Mouse (Mus musculus): ENCODE results near the gene Xdh. TPM values are rescaled to one million over a fixed set of nuclear protein-coding genes. Genes with fewer than 3 reads are reported as not detected.
A peak's percentile ranks its signal among the peaks of the same experiment; 100 is the strongest.
"Not testable (repeated sequence)": the region's sequence is repeated elsewhere in the genome, so short reads cannot be mapped to it uniquely, and the experiment has no call there.

The Xdh gene
- total RNA-seq, 2 experiments from 2014 or later, result 40.6 to 66.0 TPM

DNA sequence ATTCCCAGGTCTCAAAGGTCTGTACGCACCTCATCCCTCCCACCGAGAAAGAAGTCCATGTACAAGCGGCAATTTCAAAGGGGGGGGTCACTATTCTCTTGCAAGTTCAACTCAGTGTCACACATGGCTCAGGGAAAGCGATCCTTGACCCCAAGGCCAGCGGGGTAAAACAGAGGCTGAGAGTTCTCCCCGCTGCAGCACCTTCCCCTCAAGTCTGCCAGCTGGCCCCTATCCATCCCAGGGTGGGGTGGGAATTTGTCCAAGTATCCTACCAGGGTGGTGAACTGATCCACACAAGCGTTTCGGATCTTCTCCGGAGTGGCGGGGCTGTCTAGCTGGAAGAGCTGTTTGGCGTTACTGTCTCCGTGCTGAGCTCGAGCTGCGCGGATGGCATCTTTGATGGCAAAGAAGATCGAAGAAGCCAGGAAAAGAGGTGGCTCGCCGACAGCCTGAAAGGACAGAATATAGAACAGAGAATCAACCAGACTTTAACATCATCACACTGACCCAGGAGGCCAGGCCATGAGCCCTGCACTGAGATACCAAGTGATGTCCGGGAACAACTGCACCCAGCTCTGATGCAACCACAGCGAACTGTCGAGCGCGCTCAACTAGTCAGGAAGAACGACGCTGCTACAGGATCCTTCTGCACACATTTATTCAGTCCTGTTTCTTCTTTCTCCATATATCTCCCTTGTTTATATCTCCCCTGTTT is 63.8 kb downstream of the Xdh start:
- intact Hi-C loops (cut with DNase I), result loop anchor here (1.0 to 10.0 kb wide), 2 partner anchors 138 to 1031 kb away; no protein-coding TSS in a partner anchor
- DNase-seq, result no peak

DNA sequence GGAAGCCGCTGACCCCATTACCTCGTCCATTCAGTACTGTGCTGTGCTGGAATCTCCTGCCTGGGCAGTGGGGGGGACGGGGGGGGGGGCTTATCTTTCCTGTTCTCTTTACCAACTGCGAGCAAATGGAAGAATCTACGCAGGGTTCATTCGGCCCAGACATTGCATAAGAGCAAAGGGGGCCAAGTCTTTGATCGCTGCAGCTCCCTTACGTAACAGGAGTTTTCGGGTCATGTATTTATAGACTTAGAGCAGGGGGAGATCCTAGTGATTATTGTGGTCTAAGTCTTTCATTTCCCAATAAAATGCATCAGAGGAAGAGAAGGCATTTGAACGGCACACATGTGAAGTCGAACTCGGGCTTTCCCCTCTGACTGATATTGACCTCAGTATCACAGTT is 66.7 kb downstream of the Xdh start:
- intact Hi-C loops (cut with DNase I), result loop anchor here (2.0 to 10.0 kb wide), 3 partner anchors 139 to 1029 kb away; no protein-coding TSS in a partner anchor
- no peak for DNase-seq

DNA sequence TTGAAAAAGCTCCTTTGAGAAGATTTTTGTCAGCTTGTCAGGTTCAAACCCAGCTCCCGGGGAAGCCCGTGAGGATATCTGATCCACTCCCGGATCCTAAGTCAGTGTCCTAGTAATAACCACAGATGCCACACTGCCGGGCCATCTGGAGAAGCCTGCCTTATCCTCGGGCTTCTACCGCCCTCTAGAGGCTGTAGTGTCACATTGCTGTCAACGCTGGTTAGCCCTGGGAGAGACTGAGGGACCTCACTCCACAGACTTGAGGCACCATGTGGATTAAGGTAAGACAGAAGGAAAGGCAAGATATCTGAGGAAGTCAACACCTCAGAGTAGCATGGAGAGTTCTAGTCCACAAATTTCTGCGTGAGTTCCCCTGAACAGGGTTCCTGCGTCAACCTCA is 67.8 kb downstream of the Xdh start:
- intact Hi-C loops (cut with DNase I), result loop anchor here (1.0 to 10.0 kb wide), 6 partner anchors 78 to 1027 kb away; partner anchors contain the start of gene Ehd3
- DNase-seq, result peak; percentile 74 to 85

DNA sequence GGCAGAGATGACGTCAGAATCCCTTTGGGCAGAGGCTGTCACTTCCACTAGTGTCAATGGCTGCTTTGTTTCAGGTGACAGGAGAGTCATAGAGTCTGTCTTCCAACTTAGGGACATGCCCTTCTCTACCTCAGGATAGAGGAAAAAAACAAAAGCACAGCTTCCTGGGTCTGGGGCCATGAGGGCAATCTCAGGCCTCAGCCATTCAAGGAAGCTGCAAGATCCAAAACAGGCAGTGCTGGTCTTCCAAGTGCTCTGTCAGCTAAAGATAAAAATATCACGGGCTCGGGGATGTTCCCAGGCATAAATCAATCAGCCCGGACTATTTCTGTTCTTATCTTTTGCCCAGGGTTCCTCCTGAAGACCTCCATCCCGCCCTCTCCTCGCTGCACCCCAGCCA is 68.7 kb downstream of the Xdh start:
- intact Hi-C loops (cut with DNase I), result loop anchor here (10.0 kb wide), 1 partner anchor 1026 kb away; no protein-coding TSS in a partner anchor
- no peak for DNase-seq

DNA sequence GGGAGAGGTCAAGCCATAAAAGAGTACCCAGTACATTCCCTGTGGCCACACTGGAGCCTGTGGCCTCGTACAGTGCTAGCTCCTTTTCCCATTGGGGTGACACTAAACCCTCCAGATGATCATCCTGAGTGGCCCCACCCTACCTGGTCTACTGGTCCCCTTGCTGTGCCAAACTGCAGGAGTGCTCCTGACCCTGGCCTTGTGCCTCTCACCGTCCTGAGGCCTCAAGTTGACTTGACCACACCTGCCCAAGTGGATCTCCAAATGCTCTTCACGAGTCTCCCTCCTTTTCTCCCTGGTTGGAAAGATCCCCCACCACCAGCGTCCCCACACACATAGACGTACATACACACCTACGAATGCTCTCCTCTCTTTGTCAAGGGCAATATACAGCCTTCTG is 69.7 kb downstream of the Xdh start:
- DNase-seq, result no peak
- intact Hi-C loops (cut with DNase I), result loop anchor here (10.0 kb wide), 1 partner anchor 1025 kb away; no protein-coding TSS in a partner anchor

DNA sequence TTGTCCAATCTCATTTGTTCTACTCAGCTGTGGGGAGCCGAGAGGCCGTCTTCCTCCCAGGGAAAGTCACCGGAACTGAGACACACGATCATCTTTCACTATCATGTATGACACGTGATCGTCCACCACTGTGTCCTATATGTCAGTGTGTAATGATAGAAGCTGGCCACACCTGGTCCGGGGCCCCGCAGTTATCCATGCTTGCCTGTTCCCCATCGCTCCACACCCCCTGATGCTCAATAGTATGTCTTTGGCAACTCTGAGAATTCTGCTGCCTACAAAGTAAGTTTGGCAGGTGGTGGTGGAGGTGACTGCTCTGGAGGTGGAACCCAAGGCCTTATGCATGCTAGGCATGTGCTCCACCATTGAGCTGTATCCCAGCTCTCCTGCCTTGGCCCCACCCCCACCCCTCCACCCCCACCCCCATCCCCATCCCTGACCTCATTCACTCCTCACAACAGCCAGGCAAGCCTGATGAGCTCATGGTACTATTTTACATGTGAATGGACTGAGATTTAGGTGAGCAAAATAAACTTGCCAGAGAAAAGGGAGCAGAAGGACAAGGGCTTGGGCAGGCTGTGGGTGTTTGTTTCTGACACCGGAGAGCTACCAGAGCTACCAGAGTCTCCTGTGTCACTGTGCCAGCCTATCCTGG is 70.6 kb downstream of the Xdh start:
- DNase-seq, result no peak
- intact Hi-C loops (cut with DNase I), result no loop called here

DNA sequence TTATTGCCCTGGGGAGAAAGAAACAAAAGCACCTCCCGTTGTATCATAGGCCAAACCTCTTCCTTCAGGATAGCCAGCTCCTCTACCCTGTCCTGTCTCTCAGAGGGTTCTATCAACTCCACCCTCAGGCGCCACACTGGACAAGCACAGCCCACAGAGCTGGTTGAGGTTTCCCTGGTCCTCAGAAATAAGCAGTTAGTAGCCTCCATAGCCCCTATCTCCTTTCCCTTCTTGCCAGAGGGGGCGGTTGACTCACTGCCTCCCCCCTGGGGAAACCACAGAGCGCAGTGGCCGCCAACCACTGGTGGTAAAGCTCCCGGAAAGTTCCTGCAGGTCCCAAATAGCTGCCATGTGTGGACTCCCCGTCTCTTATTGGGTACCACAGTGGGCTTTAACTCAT is 74.3 kb downstream of the Xdh start:
- intact Hi-C loops (cut with DNase I), result no loop called here
- DNase-seq, result no peak

DNA sequence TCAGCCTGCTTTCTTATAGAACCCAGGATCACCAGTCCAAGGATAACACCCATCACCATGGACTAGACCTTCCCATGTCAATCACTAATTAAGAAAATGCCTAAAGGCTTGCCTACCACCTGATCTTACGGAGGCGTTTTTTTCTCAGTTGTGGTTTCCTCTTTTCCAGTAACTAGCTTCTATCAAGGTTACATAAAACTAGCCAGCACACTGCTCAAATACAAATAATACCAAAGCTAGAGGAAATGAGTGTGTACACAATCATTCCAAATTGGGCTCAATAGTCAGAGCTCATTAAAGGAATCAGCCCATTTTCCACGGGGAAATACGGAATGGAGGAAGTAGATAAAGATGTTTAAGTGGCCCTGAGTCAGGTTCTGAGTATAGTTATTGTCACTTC is 74.7 kb downstream of the Xdh start:
- DNase-seq, result no peak
- intact Hi-C loops (cut with DNase I), result no loop called here

DNA sequence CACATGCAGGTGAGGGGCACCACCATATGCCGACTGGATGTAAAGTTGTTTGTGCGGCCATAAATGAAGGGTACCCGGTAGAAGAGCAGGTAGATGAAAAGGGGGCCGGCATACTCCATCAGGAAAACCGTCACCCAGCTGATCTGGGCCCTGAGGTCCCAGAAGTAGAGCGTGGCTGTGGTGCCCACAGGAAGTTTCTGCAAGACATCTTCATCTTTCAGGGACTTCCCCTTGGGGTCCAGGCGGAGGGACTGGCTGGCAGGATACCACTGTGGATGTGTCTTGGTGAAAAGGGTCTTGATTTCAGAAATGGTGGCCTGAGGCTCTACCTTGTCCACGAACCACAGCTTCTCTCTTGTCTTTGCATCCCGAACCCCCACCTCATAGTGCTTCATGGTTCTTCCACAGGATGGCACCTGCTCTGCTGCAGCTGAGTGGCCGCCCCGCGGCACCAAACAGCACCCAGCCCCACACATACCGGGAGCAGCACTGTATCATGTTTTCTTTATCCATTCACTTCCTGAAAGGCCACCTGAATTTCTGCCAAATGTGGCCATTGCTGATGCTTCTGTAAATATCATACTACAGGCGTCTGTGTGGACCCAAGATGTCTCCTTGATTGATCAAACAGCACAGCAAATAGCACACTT is 78.9 kb downstream of the Xdh start:
- intact Hi-C loops (cut with DNase I), result no loop called here
- no peak for DNase-seq

DNA sequence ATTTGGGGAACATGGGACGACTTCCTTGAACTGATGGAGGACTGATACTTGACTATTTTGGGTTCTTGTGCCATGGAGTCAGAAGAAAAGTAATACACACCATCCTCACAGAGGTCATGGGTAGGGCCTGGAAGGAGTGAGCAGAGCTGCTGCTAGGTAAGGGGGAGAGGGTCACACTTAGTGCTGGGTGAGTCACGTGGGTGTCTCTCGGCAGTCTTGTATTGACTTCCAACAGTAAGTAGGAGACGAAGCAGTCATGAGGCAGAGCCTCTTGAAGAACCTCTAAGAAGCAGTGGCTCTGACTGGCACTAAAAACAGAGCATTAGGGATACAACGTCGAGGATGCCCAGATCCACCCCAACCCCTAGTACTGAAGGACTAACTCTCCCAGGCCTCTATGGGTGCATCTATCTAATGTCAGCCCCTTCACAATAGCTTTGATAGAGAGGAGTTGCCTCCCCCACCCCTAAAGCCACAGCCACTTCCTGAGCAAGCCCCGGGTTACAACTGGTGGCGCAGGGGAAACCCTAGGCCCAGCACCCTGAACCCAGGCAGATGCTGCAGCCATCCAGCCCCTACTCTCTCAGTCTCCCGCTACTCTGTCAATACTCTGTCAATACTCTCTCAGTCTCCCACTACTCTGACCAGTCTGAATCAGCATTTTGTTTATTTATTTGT is 80.8 kb downstream of the Xdh start:
- intact Hi-C loops (cut with DNase I), result no loop called here
- no peak for DNase-seq

DNA sequence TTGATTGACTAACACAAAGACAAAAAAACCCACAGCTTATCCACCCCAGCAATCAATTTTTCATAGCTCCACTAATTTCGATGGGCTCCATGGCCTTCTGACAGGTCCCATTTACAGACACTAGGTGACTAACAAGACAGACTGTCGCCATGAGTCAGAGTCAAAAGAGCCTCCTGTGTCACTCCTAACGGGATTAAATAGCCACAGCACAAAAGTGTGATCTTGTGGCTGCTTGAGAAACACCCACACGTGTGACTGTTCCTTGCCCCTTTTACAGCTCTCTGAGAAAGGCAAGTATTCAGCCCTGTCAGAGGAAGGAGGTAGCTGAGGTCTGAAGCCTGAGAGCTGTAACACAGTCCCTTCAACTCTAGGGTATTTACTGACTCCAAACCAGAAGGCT is 96.3 kb downstream of the Xdh start:
- no peak for DNase-seq
- intact Hi-C loops (cut with DNase I), result no loop called here

DNA sequence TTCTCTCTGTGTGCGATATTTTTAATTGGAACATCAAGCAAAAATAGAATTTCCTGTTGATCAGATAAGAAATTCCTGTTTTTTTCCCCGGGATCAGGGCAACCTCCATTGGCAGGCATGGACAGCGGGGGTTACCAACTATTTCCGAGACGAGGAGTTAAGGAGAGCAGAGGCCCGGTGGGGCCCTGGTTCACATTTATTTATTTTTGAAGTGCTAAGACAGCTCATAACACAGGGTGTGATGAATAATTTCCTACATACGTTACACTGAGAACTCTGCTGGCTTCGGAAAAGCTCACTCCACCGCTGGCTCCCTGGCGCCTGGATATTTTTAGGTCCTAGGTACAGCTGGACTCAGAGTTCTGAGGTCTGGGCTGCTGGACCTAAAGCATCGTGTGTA is 97.0 kb downstream of the Xdh start:
- intact Hi-C loops (cut with DNase I), result no loop called here
- DNase-seq, result no peak

DNA sequence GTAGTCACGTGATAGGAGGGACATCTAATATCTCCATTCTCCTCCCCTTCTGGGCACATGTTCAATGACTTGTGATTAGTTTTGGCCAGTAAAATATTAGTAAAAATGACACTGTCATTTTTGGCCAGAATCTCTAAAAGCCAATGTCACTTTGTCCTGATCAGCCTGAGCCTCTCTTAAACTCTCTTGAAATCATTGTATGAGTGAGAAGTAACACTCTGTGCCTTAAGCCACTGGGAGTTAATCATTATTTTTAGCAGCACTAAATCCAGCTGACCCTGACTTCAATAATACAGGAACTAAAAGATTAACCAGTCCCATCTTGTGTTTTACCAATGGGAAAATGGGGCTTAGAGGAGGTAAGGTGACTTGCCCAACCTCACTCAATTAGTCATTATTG is 102.6 kb downstream of the Xdh start:
- DNase-seq, result no peak

DNA sequence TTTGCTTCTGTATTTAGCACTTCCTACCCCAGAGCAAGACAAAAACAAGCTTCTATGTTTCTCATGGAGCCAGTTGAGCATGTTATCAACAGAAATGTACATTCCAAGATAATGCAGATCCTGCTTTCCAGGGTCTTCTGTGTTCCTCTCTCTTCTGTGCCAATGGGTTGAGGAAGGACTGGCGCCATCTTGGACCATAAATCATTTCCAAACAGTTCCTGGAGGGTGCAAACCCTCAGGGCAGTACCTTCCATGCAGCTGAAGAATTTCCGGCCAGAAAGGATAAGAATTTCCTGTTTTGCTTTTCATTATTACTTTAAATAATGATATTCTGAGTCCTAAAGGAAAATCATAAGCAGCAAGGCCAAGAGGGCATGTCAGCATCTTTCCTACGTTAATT is 104.4 kb downstream of the Xdh start:
- no peak for DNase-seq
- intact Hi-C loops (cut with DNase I), result no loop called here

More for the DNA sequence above, 102.6 kb downstream of the Xdh start:
- intact Hi-C loops (cut with DNase I), result no loop called here

DNA sequence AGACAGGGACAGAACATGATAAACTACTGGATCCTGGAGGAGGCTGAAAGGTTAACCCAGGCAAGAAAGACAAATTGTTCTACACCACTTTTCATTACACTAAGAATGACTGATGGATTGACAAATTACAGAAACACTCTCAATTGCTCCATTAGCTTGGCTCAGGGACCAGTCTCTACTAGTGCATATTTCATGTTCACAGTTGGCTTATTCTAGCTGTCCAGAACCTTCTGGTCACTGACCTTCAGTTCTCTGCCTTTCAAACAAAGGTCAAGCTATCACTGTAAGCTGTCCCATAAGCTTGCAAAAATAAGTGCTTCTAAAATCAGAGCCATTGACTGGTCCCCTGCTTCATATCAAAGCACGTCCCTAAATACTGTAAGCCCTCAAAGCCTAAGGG is 107.0 kb downstream of the Xdh start:
- DNase-seq, result no peak
- intact Hi-C loops (cut with DNase I), result no loop called here

DNA sequence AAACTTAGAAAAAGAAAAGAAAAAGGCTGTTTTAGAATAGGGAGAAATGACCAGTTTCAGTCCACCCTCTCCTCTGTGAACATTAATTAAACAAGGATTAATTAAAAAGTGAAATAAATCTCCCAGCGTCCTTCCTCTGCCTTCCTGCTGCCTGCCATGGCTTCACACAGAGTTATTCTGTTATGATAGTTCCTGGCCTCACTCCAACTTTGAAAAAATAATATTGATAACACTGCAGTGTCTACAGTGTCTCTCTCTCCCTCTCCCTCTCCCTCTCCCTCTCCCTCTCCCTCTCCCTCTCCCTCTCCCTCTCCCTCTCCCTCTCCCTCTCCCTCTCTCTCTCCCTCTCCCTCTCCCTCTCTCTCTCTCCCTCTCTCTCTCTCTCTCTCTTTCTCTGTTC is 110.1 kb downstream of the Xdh start:
- DNase-seq; intact Hi-C loops (cut with DNase I): not testable (repeated sequence)

DNA sequence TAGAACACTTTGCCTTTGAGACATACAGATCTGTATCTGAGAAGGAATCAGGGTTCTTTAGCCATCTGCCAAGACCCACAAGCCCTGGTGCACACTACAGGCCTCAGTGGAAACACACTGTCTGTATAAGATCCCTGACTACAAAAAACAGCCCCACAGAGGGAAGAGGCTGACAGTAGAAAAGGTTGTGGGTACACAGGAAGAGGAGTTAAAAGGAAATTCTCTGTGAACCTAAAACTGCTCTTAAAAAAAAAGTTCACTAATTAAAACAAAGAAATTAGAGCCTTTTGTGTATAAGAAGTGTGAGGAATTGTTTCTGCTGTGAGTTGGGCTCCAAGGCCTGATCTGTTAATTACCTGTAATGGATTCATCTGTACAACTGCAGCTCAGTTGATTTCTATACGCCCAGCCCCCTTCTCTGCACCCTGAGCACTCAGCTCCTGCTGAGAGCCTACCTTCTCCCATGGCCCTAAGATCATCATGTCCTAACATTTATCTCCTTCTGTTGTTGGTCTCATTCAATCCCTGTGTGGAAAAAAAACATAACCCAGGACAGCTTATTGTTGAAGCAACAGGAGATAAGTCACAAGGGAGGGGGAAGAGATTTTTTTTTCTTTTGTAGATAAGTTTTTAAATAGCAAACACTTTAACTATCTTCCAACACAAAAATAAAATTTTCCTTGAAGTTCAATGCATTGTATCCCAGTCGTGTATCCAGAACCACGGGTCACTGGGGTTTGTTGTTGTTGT is 110.7 kb downstream of the Xdh start:
- DNase-seq, result no peak
- intact Hi-C loops (cut with DNase I), result no loop called here

DNA sequence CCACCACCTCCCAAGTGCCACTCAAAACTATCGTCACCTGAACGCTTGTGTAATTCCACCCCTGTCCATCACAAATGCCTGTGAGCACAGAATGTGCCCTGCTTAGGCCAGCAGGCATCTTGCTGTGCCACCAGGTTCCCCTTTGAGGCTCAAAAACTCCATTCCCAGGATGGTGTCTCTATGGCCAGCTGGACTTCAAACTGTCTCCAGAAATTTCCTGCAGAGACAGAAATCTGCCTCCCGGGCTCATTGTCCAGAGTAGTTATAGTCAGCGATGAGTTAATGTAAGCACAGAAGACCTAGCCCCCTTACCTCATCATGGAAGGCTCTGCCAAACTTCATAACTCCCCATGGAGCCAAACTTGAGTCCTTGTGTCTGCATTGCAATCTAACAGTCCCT is 112.8 kb downstream of the Xdh start:
- intact Hi-C loops (cut with DNase I), result no loop called here
- DNase-seq, result no peak

DNA sequence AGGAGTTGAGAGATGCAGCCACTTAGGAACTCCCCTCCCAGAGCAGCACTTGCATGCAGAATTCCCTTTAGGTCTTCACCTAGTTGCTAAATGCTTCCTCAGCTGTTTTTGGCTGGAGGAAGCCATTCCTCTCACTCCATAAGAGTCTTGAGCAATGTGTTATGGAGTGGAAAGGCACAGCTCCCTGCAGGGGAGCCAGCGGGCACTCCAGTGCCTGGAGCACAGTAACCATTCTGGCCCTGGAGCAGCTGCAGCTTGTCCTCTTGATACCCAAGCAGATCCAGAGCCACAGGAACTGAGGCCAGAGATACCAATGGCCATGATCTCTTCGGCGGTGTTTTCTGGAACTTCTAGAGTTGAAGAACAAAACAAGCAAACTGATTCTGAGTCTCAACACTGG is 113.4 kb downstream of the Xdh start:
- DNase-seq, result no peak
- intact Hi-C loops (cut with DNase I), result no loop called here
